Mouse (Mus musculus) megakaryocyte, embryonic 14.5 days (primary cell): ENCODE measurements around the gene Sat2.

ENCODE experiments used
- FLI1 ChIP-seq: IDR thresholded peaks from 2 replicates; pipeline ENCODE4 v1.6.1; 2012; ENCODE audit warnings: low read length, inconsistent platforms, mixed read lengths
- GATA1 ChIP-seq: IDR thresholded peaks from 3 replicates; pipeline ENCODE4 v1.6.1; 2012; ENCODE audit warnings: mixed read lengths, low read length, inconsistent platforms, borderline replicate concordance

GRCm38 (mm10) chr11:69589207-69589834, 32.5 kb upstream of the Sat2 start:
- TF ChIP-seq GATA1 (no peak), FLI1 (no peak)
